Mouse (Mus musculus): ENCODE measurements around the gene Myo9b.

- no peak for TF ChIP-seq EP300 (IDR thresholded peaks at IDR 0.05)
- no peak for TF ChIP-seq CTCF (IDR thresholded peaks at IDR 0.05)
Measured at GRCm38 (mm10) chr8:71313951-71314350, 41.4 kb downstream of the Myo9b start.

Data from lung, postnatal 0 days (tissue).